Mouse (Mus musculus): ENCODE data around the gene Fam104a. TPM values are rescaled to one million over a fixed set of nuclear protein-coding genes. Genes with fewer than 3 reads are reported as not detected.

The Fam104a gene
- 10 to 100 TPM; 13.9 to 15.0 TPM for polyA plus RNA-seq (2017; shearing (Covaris generic))

DNA sequence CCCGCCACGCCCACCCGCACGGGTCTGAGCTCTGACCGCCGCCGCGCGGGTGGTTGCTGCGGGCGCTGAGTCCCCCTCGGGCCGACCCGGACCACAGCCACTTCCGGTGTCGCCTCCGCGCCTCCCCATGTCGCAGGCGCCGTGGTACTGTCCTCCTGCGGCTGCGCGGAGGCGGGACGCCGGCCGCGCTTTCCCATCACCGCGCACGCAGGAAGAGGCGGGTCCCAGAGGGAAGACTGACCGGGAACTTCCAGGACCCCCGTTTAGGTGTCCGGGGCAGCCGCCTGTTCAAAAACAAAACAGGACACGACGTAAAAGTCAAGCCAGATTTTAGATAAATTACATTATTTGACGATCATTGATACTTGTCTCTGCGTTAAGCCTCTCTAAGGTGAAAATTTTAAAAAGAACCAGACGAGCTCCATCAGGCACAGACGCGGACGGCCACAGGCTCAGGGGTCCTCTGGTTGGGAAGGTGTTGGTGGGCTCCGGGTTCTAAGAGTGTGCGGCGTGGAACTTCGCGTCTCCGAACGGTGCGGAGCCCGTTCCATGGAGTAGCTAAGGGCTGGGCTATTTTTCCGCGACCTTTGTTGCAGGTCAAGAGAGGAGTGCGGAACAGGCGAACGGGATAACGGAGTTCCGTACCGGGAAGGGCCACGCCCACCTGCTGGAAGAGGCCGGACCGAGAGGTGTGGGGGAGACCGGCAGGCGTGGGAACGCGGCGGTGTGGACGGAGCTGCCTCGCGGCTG, at the start of gene Fam104a, which contains the start of gene D11Wsu47e:
Gene Fam104a, minus strand, starts transcription at position 199 of the 750 bp plus-strand sequence.
Gene D11Wsu47e, plus strand, starts transcription at position 456 of the 750 bp plus-strand sequence.
- ATAC-seq, result peak; percentile 90

DNA sequence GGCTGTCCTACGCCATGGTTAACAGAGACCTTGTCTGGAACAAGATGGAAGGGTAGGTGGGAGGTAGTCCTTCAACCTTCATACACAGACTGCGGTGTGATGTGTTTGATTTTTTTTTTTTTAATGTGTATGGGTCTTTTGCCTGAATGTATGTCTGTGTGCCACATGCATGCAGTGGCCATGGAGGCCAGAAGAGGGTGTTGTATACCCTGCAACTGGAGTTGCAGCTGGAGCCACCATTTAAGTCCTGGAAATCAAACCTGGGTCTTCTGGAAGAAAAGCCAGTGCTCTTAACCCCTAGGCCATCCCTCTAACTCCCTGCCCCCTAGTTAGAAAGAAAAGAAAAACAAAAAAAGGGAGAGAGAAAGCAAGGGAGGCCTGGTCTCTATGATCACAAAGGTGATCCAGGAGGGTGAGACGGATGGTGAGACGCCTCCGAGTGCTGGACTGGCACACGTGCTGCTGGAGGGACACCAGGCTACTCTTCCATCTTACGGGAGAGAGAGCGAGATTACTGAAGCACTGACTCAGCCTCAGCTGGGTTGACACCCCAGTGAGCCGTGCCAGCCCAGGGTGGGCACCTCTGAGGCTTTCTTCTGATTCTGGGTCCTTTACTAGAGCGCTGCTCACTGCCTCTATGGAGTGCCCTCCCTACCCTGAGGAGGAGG, 48.1 kb upstream of the Fam104a start:
- no peak for ATAC-seq

DNA sequence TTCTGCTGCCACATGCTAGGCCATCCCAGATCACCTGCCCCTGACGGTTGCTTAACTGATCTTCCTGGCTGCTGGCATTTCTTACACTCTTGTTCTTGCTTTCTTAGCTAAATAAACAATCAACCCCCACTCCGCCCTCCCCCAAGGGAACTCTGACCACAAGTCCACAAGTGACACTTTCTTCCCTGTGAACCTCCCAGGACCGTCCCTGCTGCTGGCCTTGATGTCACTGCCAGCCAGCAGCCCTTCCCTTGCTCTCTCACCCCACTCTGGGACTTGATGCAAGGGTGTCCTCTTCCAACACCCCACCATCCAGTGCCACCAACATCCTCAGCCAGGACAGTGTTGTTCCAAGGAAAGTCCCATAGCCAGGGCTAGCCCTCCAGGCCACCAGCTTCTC, 46.9 kb upstream of the Fam104a start:
- no peak for ATAC-seq

DNA sequence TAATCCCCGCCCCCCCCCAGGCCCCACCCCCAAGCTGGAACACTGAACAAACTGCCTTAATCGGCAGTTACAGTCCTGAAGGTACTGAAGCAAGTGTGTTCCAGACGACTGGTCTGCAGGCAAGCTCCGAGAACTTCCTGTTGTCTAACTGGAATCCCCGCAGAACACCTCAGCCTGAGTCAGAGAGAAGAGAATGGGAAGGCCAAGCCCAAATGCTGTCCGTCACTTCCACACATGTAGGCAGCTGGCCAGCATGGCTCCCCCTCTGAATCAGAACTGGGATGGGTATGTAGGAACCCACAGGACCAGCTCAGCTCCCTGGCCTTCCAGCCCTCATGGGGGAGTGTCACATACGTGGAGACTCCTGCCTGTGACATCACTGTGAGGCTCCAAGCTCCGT, 46.0 kb upstream of the Fam104a start:
- no peak for ATAC-seq

DNA sequence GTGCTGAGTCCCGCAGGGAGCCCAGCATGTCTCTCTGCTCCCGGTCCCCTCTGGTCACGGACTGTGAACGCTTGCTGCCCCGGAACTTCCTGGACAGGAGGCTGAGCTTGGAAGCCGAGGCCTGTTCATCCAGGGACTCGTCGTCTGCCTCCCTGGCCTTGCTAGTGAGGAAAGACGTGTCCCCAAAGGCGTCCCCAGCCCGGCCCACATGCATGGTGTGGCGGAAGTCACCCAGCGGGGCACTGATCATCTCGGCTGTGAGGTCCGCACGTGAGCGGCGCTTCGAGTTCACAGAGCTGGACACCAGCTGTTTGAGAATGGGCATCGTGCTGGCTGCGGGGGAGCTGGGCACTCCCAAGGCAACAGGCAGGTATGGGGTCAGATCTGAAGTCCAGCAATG, 45.3 kb upstream of the Fam104a start:
- ATAC-seq, result no peak

- ATAC-seq, result no peak
These were observed 44.0 kb upstream of the Fam104a start for GRCm38 (mm10) chr11:113727992-113728391.

- no peak for ATAC-seq
These were observed 43.3 kb upstream of the Fam104a start for GRCm38 (mm10) chr11:113726994-113727888.

DNA sequence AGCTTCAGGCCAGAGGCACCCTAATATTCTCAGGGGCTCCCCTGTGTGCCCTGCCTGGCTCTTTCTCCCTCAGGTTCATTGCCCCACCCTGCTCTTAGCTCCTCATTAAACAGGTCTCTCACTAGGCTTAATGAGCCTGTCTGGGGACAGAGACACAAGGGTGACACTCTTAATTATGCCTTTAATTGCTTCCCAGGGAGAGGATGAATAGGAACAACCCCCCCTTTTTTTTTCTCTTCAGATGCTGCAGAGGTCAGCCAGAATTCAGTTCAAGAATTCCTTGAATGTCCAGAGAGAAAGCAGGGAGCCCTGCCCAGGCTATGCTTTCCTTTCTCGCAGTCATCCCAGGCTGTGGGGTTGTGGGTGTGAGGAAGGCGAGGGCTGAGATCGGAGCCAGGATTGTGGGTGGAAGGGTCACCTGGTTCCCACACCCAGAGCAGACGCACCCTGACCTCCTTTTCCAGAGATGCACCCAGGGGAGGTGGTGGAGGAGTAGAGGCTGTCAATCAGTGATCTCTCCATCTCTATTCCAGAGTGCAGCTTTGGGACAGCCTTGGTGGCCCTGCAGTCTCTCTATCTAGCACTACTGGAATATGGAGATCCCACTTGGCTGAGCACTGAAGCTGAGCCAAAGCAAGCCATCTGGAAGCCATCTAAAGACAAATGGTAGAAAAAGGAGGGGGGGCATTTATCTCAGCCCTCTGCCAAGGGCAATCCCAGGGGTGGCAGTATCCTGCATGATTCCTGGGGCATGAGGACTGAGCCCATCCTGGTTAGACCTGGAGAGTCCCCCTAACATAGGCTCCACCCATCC, 41.5 kb upstream of the Fam104a start:
- no peak for ATAC-seq

DNA sequence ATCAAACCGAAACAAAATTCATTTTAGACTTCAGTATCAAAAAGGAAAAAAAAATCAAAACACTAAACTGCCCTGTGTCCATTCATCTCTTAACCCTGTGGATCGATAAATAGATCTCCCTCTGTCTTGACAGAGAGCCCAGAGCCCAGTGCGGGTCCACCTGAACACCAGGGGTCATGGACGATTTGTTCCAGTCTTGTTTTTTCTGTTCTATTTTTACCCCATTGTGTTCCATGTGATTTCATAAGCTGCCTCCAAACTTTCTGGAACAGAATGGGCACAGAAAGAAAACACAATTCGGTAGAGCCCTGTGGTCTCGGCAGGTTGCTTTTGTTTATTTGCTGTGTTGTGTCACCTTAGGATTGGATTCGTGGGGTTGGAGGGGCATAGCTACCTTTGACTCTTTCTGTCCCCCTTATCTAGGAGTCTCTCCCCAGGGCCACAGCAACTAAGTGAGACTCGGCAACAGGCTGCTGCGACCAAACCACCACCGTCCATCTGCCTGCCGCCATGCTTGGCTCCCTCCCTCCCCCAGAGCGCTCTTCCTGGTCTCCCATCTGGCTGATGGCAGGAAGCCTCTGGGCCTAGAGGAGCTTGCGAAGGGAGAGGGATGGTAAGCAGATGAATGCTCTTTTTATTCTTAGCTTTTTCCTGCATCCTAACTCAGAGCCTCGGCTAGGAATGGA, 38.6 kb upstream of the Fam104a start:
- ATAC-seq, result no peak

GRCm38 (mm10) chr11:113717767-113718424, 33.9 kb upstream of the Fam104a start:
- ATAC-seq, result no peak

DNA sequence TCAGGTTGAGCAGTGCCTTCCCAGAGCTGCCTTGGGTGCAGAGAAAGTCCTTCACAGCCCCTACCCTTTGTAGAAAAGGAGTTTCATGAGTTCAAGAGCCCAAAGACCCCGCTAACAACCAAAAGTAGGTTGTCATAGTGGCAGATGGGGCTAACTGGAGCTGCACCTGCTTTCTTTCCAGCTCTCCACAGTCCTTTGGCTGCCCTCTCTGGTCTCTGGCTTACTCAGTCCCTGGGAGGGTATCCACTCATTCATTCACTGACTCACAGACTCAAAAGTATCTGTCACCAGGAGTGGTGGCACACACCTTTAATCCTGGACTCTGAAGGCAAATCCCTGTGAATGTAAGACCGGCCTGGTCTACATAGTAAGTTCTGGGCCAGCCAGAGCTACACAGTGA, 32.2 kb upstream of the Fam104a start:
- no peak for ATAC-seq

GRCm38 (mm10) chr11:113715078-113715674, 31.2 kb upstream of the Fam104a start:
- no peak for ATAC-seq

- ATAC-seq, result no peak
These were observed 27.1 kb upstream of the Fam104a start for GRCm38 (mm10) chr11:113711061-113711460.

DNA sequence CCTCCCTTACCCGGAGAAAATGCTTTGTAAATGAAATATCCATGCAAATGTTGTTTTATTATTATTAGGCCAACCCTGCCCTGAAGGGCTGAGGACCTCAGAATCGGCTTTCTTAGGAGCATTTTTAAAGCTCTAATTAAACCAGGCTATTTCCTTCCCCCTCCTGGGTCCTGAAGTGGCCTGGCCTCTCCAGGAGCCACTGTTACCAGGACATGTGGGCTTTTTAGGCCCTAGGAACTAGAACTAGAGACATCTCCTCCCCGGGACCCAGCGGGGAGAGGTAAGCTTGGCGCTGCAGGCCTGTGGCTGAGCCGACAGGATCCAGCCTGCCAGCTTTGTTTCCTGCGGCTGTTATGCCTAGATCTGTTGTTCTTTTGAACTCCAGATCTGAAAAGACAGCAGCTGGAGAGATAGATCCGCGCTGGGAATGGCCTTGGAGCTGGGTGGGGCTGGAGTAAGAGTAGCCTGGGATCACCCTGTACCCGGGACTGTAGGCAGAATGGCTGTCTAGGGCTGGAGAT, 26.4 kb upstream of the Fam104a start:
- no peak for ATAC-seq

- ATAC-seq, result no peak
These were observed 25.8 kb upstream of the Fam104a start, which contains the start of gene Cpsf4l for GRCm38 (mm10) chr11:113709731-113710256. Gene Cpsf4l (minus strand): TSS chr11:113710017.

DNA sequence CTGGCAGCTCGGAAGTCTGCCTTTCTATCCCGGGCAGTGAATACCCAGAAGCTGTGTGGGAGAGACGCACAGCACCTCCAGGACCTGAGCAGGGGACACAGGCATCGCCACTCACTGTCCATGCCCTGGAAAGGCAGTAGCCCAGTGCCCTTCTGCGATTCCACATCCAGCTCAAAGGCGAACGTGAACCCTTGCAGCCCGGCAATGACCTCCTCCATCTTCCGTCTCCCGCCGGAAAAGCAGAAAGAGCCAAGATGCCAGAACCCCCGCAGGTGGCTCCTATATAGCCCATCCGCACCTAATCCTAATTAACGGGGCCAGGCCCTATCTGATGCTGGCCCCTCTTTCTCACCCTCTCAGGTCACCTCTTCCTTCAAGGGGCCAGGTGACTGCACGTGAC, 25.3 kb upstream of the Fam104a start:
- no peak for ATAC-seq

DNA sequence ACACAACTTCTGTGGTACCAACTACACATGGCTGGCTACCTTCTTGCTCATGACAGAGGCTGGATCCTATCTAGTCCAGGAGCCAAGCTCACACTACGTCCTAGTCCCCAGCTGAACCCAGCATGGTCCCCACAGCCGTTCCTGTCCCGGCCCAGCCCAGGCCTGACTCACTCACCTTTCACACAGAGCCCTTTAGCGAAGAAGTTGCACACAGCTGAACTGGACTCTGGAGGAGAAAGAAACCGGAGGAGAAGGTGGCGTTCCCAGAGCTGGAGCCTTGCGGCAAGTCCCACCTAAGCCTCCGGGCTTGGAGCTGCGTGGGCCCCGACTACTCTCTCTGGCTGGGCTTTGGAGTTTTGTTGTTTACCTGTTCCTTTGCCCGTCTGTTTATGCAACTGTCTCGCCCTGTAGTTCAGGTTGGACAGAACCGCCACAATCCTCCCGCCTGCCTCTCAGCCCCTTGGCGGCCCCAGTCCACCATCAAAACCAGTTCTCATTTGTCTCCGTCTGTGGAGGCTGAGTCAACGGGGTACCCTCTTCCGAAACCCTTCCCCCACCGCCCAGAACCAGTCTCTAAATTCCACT, 24.8 kb upstream of the Fam104a start:
- no peak for ATAC-seq

GRCm38 (mm10) chr11:113705966-113706652, 22.2 kb upstream of the Fam104a start:
- no peak for ATAC-seq

- peak; percentile 80 for ATAC-seq
These were observed 19.8 kb upstream of the Fam104a start for GRCm38 (mm10) chr11:113703758-113704157.

All from CD4-positive, CD25-positive, alpha-beta regulatory T cell, adult 4 months (primary cell).